Mouse (Mus musculus) leukemia stem cell, adult 10-12 weeks (primary cell): ENCODE results near the gene Cct8l1. TPM values are rescaled to one million over a fixed set of nuclear protein-coding genes. Genes with fewer than 3 reads are reported as not detected.

Source experiments
- polyA plus RNA-seq: library from polyadenylated mRNA; stranded (reverse); fragments of >175 nt; gene quantifications from 2 replicates; pipeline ENCODE4 v1.2.3, GENCODE M21; 2012; ENCODE audit warnings: low replicate concordance

Cct8l1 gene
- polyA plus RNA-seq = not detected in 2 replicates

DNA sequence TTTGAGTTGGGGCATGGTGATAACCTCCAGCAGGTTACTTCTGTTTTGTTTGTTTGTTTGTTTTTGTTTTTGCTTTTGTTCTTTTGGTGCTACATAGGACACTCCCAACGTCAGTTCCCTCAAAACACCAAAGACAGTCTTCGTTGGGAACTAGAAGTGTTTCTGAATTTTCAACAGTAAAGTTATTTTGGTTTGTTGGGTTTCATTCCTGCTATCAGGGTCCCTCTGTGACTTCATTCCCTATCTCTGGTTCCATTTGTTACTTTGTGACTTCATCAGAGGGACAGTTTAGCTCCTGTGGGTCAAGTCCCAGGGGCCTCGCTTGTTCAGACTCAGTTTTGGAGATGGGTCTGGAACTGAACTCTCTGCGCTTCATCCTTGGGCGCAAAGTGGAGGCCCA, at the start of gene Cct8l1:
Cct8l1 (plus strand) TSS at position 301 of the 400 bp plus-strand sequence.

GRCm38 (mm10) chr5:25498346-25498820, 17.5 kb upstream of the Cct8l1 start, which contains the start of gene Kmt2c:
Kmt2c (minus strand) TSS chr5:25498783.

Other genes starting within 250 kb of the Cct8l1 start
- gene Kmt2c, start 17.3 kb upstream of the Cct8l1 start, polyA plus RNA-seq = 8.5 and 9.8 TPM in 2 replicates
- gene Xrcc2, start 189.8 kb downstream of the Cct8l1 start, polyA plus RNA-seq = 2.0 and 7.3 TPM in 2 replicates
- 0.69 and 0.75 TPM in 2 replicates for gene Actr3b, start 243.9 kb downstream of the Cct8l1 start, polyA plus RNA-seq